Mouse (Mus musculus) stomach, postnatal 0 days (tissue): ENCODE measurements around the gene Pde1c. TPM values are rescaled to one million over a fixed set of nuclear protein-coding genes. Genes with fewer than 3 reads are reported as not detected.

Source experiments
- ATAC-seq: fragments of 200-750 bp; cut with Nextera tagmentation; 2 replicates; pipeline ENCODE4 v1.8.0; 2017; ENCODE audit not compliant: low FRiP score, low TSS enrichment
- DNase-seq: peaks from one replicate; pipeline ENCODE4 v3.0.0-alpha.2; 2016; ENCODE audit warnings: low spot score
- H3K27ac ChIP-seq: fragments of 300-500 bp; sonication (generic); replicated peaks from 2 replicates; pipeline ENCODE4 v1.5.1; 2014; ENCODE audit warnings: mild to moderate bottlenecking, control low read depth
- H3K27me3 ChIP-seq: fragments of 300-500 bp; sonication (generic); 2 replicates; pipeline ENCODE4 v1.6.1; 2014; ENCODE audit warnings: low read length; ENCODE audit not compliant: control insufficient read depth, insufficient read depth
- H3K36me3 ChIP-seq: fragments of 300-500 bp; sonication (generic); 2 replicates; pipeline ENCODE4 v1.6.1; 2014; ENCODE audit warnings: low read length, mixed read lengths; ENCODE audit not compliant: control insufficient read depth, insufficient read depth
- H3K4me1 ChIP-seq: fragments of 300-500 bp; sonication (generic); replicated peaks from 2 replicates; pipeline ENCODE4 v1.6.1; 2014; ENCODE audit warnings: antibody characterized with exemption; ENCODE audit not compliant: control insufficient read depth, insufficient read depth
- H3K4me2 ChIP-seq: fragments of 300-500 bp; sonication (generic); replicated peaks from 2 replicates; pipeline ENCODE4 v1.6.1; 2014; ENCODE audit warnings: low read depth, mild to moderate bottlenecking, control low read depth, moderate library complexity
- H3K4me3 ChIP-seq: fragments of 300-500 bp; sonication (generic); 2 replicates; pipeline ENCODE4 v1.5.1; 2014; ENCODE audit warnings: low read depth, low read length, control low read depth
- H3K9ac ChIP-seq: fragments of 300-500 bp; sonication (generic); 2 replicates; pipeline ENCODE4 v1.6.1; 2014; ENCODE audit warnings: mild to moderate bottlenecking, low read length, control low read depth, mixed read lengths
- H3K9me3 ChIP-seq: fragments of 300-500 bp; sonication (generic); 2 replicates; pipeline ENCODE4 v1.6.1; 2016; ENCODE audit warnings: low read length; ENCODE audit not compliant: control insufficient read depth
- CTCF ChIP-seq: IDR thresholded peaks from 2 replicates; pipeline ENCODE4 v1.5.1; 2016; ENCODE audit warnings: antibody characterized with exemption, low read depth, mild to moderate bottlenecking, moderate library complexity
- EP300 ChIP-seq: optimal IDR thresholded peaks from 2 replicates; pipeline ENCODE3; 2016; ENCODE audit warnings: antibody characterized with exemption
- WGBS: fragments of 180-500 bp; shearing (Covaris S2); extraction: QIAGEN DNeasy Blood & Tissue Kit; methylation state at CpG from one replicate; pipeline ENCODE4 v1.1.7; 2014; 5-methylcytosine and 5-hydroxymethylcytosine counted together
- polyA plus RNA-seq: library from polyadenylated mRNA; unstranded; fragments of >200 nt; fragmentation: Nextera tagmentation; extraction: Ambion mirVana; gene quantifications from 2 replicates; pipeline ENCODE4 v1.2.1, GENCODE M21; 2015

Gene Pde1c
- polyA plus RNA-seq, 1 experiment from 2014 or later, result 1.8 TPM

- ATAC-seq (no peak), DNase-seq (no peak)
- WGBS, result 29% methylated on average over 1 of the region's 1 CpGs
- TF ChIP-seq CTCF (no peak), EP300 (no peak)
- Histone ChIP-seq H3K36me3 (no peaks in the 10 kb centered on the region), H3K9me3 (no peaks in the 10 kb centered on the region), H3K27ac (no peak overlapping the region), H3K4me2 (no peak overlapping the region), H3K4me3 (no peak overlapping the region), H3K9ac (no peak overlapping the region), H3K4me1 (no peaks in the 10 kb centered on the region), H3K27me3 (no peaks in the 10 kb centered on the region)
These were observed 10.7 kb upstream of the Pde1c start for GRCm38 (mm10) chr6:56579568-56579967.

- no peak for TF ChIP-seq EP300
- TF ChIP-seq CTCF, result no peak
- Histone ChIP-seq H3K4me1 (no peaks in the 10 kb centered on the region), H3K4me2 (no peak overlapping the region), H3K9me3 (no peaks in the 10 kb centered on the region), H3K9ac (no peak overlapping the region), H3K27me3 (no peaks in the 10 kb centered on the region), H3K4me3 (no peak overlapping the region), H3K36me3 (no peaks in the 10 kb centered on the region), H3K27ac (no peak overlapping the region)
- no peak for DNase-seq
- ATAC-seq, result no peak
- 74% methylated on average over 2 of the region's 2 CpGs for WGBS
These were observed 8.0 kb downstream of the Pde1c start for GRCm38 (mm10) chr6:56560891-56561290.

- Histone ChIP-seq H3K27me3 (no peaks in the 10 kb centered on the region), H3K9ac (no peak overlapping the region), H3K9me3 (no peaks in the 10 kb centered on the region), H3K4me2 (no peak overlapping the region), H3K4me1 (no peaks in the 10 kb centered on the region), H3K36me3 (no peaks in the 10 kb centered on the region), H3K27ac (no peak overlapping the region), H3K4me3 (no peak overlapping the region)
- no peak for TF ChIP-seq EP300
- no peak for TF ChIP-seq CTCF
- no peak for ATAC-seq
- DNase-seq, result no peak
- 63% methylated on average over 2 of the region's 2 CpGs for WGBS
These were observed 8.4 kb downstream of the Pde1c start for GRCm38 (mm10) chr6:56560474-56560888.

GRCm38 (mm10) chr6:56558711-56559110, 10.2 kb downstream of the Pde1c start:
- no peak overlapping the region for H3K4me3 ChIP-seq
- no peaks in the 10 kb centered on the region for H3K4me1 ChIP-seq
- no peak for TF ChIP-seq CTCF
- no peak for TF ChIP-seq EP300
- H3K27me3 ChIP-seq, result no peaks in the 10 kb centered on the region
- no peak overlapping the region for H3K9ac ChIP-seq
- DNase-seq (no peak), ATAC-seq (no peak)
- H3K27ac ChIP-seq, result no peak overlapping the region
- H3K9me3 ChIP-seq, result no peaks in the 10 kb centered on the region
- WGBS, result 94% methylated on average over 2 of the region's 2 CpGs
- no peak overlapping the region for H3K4me2 ChIP-seq
- H3K36me3 ChIP-seq, result no peaks in the 10 kb centered on the region

GRCm38 (mm10) chr6:56555848-56556247, 13.1 kb downstream of the Pde1c start:
- Histone ChIP-seq H3K4me3 (no peak overlapping the region), H3K4me1 (no peaks in the 10 kb centered on the region), H3K27me3 (no peaks in the 10 kb centered on the region), H3K9ac (no peak overlapping the region), H3K4me2 (no peak overlapping the region), H3K9me3 (no peaks in the 10 kb centered on the region), H3K27ac (no peak overlapping the region), H3K36me3 (no peaks in the 10 kb centered on the region)
- 72% methylated on average over 3 of the region's 3 CpGs for WGBS
- DNase-seq, result no peak
- TF ChIP-seq EP300 (no peak), CTCF (no peak)
- no peak for ATAC-seq

- 69% methylated on average over 4 of the region's 4 CpGs for WGBS
- no peak for ATAC-seq
These were observed 13.5 kb downstream of the Pde1c start for GRCm38 (mm10) chr6:56555382-56555781.

More at GRCm38 (mm10) chr6:56555382-56555781, 13.5 kb downstream of the Pde1c start:
- Histone ChIP-seq H3K27ac (no peak overlapping the region), H3K9ac (no peak overlapping the region), H3K4me2 (no peak overlapping the region), H3K9me3 (no peaks in the 10 kb centered on the region), H3K36me3 (no peaks in the 10 kb centered on the region), H3K4me3 (no peak overlapping the region), H3K27me3 (no peaks in the 10 kb centered on the region), H3K4me1 (no peaks in the 10 kb centered on the region)
- TF ChIP-seq CTCF, result no peak
- no peak for TF ChIP-seq EP300
- DNase-seq, result no peak
